Mouse (Mus musculus) G1E-ER4 (cell line): Measurements from ENCODE around the gene C030005K15Rik. TPM values are rescaled to one million over a fixed set of nuclear protein-coding genes. Genes with fewer than 3 reads are reported as not detected.
"Not testable (repeated sequence)": the region's sequence is repeated elsewhere in the genome, so short reads cannot be mapped to it uniquely, and the experiment has no call there.

Experiments used
- GATA1 ChIP-seq: IDR thresholded peaks from one replicate; pipeline ENCODE4 v1.8.0; 2012; ENCODE audit warnings: low read length, inconsistent platforms
- polyA plus RNA-seq: library from polyadenylated mRNA; stranded (reverse); fragments of >175 nt; gene quantifications from 2 replicates; pipeline ENCODE4 v1.2.3, GENCODE M21; 2012

The C030005K15Rik gene
- polyA plus RNA-seq, result not detected in 2 replicates

DNA sequence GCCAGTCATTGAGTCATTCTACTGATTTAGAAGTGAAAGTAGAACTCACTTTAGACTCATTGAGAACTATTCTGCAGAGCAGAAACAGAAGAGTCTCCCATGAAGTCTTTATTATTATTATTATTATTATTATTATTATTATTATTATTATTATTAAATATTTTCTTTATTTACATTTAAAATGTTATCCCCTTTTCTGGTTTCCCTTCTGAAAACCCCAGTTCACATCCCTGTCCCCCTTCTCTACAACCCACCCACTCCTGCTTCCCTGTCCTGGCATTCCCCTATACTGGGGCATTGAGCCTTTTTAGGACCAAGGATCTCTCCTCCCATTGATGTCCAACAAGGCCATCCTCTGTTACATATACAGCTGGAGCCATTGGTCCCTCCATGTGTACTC is at the start of gene C030005K15Rik:
C030005K15Rik (minus strand) TSS at position 101 of the 400 bp plus-strand sequence.
- TF ChIP-seq GATA1, result not testable (repeated sequence)

DNA sequence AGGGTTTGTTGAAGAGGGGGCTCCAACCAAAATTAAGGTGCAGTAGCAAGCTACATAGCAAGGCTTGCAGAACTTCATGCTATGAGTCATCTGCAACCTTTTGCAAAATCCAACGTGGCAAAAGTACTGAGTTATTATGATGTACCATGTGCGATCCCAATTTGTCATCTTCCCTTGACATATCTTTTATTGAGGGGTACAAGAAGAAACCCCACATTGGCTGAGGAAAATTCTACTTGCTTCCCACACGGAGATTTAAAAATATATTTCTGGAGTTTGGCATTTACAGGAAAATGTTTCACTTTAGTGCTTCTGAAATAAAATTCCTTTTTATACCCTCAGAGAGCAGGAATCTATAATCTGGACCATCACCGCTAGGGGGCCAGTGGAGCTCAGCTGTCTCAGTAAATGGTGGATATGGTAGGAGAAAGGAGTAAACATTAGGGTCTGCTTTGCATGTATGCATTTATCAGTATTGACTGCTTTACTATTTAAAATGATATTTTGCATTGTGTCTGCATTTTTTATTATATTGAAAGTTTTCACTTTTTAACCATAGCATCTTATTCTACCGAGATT is 41.7 kb upstream of the C030005K15Rik start:
- no peak for TF ChIP-seq GATA1

- TF ChIP-seq GATA1, result no peak
Observed at GRCm38 (mm10) chr10:97753821-97754220, 27.3 kb upstream of the C030005K15Rik start.

- no peak for TF ChIP-seq GATA1
Observed at GRCm38 (mm10) chr10:97747231-97747630, 20.7 kb upstream of the C030005K15Rik start.

DNA sequence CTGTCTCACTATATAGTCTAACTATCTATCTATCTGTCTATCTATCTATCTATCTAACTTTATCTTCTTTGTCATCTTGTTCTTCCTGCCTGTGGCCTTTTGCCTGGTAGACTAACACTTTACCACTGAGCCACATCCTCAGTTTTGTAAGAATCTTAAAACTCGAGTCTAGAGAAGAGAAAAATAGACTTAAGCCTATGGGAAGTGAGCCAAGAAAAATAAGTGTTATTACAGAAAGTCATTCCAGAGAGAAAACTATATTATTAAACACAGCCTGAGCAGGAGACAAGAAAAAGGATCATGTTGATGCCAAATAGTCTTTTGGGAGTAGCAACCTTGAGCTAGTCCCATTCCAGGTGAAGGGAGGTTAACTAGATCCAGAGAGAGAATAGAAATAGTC is 626 bp downstream of the C030005K15Rik start:
- no peak for TF ChIP-seq GATA1

GRCm38 (mm10) chr10:97722709-97723108 is 3.8 kb downstream of the C030005K15Rik start:
- TF ChIP-seq GATA1, result no peak

GRCm38 (mm10) chr10:97720625-97721024 is 5.9 kb downstream of the C030005K15Rik start:
- TF ChIP-seq GATA1, result no peak

- no peak for TF ChIP-seq GATA1
Observed at GRCm38 (mm10) chr10:97718021-97718420, 8.5 kb downstream of the C030005K15Rik start.

DNA sequence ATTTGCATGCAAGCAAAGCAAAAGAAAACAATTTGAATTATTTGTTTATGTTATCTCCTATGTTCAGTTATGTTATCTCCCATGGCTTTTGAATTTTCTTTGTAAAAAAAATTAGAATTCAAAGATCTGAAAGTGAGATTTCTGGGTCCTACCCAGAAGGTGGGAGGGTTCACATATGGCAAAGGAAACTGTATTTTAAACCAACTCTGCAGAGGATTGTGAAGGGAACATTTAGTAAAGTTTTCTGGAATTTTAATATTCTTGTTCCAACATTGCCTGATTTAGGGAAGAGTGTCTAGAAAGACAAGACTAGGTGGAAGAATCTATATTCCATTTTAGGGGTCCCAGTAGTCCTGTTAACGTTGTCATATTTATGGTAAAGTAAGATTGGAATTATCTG is 9.3 kb downstream of the C030005K15Rik start:
- no peak for TF ChIP-seq GATA1

DNA sequence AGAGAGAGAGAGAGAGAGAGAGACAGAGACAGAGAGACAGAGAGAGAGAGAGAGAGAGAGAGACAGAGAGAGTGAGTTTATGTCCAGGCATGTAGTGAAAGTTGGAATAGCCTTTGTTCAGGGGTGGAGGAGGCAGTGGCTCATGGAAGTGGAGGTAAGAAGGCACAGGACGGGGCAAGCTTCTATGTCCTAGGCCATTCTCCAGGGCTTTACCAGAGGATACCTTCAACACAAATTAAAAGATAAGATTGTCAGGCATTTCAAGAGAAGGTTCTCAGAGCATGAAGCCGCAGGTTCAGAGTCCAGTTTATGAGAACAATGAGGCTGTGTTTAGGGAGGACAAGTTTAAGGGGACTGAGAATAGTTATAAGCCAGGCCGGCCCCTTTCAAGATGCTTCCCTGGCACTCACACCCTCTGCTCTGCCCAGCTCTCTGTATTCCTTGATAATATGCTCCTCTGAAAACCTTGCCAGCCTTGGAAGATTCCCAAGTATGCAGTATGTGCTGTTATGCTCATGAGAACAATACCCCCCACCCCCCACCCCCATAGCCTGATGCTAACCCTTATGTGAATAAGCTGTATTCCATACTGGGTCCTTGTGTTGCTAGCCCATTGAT is 11.2 kb downstream of the C030005K15Rik start:
- no peak for TF ChIP-seq GATA1

DNA sequence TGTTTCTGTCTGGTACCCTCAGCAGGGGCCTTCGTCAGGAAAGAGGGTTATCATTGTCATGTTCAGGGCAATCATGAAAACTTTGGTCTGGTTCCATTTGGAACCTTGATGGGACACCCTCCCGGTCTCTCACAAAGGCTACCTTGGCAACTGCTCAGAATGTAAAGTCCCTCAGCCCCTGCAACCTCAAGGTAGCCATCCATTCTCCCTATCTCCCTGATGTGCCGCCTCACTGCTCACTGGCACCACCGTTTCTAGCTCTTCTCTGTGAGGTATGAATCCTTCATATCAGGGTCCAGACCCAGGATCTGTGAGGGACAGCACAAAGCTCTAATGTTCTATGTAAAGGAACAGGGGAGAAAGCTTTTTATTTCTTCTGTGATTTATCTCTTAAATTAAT is 12.0 kb downstream of the C030005K15Rik start:
- no peak for TF ChIP-seq GATA1

- TF ChIP-seq GATA1, result no peak
Observed at GRCm38 (mm10) chr10:97712687-97713086, 13.9 kb downstream of the C030005K15Rik start.

DNA sequence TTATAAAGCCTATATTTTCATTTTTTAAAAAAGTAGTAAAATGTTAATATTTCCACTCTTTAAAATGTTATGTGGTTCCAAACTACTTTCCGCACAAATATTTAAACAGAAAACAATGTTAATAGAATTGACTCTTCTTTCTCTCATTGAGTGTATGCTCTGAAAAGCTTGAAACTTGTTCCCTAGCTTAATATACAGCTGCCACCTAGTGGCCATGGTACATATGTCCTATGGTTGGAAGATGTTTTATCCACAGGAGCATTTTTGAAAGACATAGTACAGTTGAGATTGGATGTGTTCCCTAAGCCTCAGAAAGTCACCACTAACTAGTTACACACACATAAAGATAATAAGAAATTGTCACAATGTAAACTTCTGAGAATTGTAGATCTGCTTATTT is 22.0 kb downstream of the C030005K15Rik start:
- TF ChIP-seq GATA1, result no peak

DNA sequence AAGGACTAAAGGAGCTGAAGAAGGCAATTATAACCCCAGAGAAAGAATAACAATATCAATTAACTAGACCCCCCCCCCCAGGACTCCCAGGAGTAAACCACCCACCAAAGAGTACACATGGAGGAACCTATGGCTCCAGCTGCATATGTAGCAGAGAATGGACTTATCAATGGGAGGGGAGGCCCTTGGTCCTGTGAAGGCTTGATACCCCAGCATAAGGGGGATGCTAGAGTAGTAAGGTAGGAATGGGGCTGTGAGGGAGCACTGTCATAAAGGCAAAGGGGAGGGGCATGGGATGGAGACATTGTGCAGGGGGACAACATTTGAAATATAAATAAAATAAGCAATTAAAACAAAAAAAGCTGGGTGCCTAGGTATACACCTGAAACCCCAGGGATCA is 24.2 kb downstream of the C030005K15Rik start:
- TF ChIP-seq GATA1, result no peak

DNA sequence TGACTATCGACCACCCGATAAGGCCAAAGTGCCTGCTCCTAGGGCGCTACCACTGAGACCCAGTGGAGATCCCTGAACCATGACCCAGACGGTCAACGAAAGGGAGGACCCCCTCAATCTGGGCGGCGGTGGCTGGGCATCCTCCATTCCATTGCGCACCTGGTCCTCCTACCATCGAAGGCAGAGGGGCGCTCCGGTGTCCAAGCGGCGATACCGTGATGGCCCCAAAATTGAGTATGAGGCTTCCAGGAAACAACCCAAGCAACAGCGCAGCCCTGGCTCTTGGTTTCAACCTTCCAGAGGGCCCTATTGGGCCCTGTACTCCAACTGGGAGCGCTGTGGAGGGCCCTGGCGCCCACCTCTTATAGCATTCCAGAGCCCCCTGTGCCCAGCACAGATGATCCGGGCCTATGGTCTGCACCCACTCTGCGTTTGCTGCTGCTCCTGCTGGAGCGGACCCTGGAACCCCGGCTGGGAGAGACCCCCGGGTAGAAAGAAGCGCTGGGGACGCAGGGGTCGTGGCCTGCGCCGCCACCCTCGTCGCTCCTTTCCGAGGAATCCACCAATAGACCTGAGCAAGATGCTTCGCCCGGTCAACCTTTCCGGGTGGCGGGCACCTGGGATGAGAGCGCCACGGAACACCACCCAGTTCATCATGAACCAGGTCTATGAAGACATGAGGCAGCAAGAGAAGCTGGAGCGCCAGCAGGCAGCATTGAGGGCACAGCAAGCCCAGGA is 33.0 kb downstream of the C030005K15Rik start:
- TF ChIP-seq GATA1, result no peak

DNA sequence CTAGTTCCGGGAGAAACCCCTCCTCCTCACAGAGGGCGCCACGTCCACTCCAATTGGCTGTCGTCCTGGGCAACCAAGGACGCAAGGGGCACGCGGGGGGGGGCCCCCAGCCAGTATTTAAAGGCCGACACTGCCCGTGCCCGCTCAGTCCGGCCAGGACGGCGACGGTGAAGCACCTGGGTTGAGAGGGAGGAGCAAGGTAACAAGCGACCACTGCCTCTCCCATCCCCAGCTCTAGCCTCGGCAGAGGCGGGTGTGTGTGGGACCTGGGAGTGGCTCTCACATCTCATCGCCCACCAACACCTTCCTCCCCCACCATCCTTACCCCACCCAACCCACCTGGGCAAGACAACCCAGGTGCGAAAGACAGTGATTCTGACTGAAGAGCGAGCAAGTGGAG is 33.6 kb downstream of the C030005K15Rik start, which contains the start of gene Ccer1:
Ccer1 (plus strand) TSS at position 147 of the 400 bp plus-strand sequence.
- no peak for TF ChIP-seq GATA1

GRCm38 (mm10) chr10:97689425-97689824 is 37.1 kb downstream of the C030005K15Rik start:
- no peak for TF ChIP-seq GATA1
